Mouse (Mus musculus) layer of hippocampus, adult 9-10 months (tissue): ENCODE data around the gene Fbxo46.
A peak's percentile ranks its signal among the peaks of the same experiment; 100 is the strongest.
"Not testable (repeated sequence)": the region's sequence is repeated elsewhere in the genome, so short reads cannot be mapped to it uniquely, and the experiment has no call there.

Experiments
- DNase-seq: peaks from one replicate; pipeline ENCODE4 v3.0.0; 2022; ENCODE audit warnings: low spot score

Gene Fbxo46

DNA sequence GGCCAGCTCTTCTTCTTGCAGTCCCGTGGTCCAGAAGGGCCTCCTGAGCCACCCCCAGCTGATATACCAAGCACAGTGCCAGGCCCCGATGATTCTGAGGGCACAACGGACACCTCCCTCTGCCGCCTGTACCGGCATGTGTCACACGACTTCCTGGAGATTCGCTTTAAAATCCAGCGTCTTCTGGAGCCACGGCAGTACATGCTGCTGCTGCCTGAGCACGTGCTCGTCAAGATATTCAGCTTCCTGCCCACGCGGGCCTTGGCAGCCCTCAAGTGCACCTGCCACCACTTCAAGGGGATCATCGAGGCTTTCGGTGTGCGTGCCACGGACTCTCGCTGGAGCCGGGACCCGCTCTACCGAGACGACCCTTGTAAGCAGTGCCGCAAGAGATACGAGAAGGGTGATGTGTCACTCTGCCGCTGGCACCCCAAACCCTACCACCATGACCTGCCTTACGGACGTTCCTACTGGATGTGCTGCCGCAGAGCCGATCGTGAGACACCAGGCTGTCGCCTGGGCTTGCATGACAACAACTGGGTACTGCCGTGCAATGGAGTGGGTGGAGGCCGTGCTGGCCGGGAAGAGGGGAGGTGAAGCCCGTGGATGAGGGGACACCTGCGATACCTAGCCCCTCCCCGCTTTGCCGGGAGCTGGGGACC, 17.1 kb downstream of the Fbxo46 start:
- no peak for DNase-seq

DNA sequence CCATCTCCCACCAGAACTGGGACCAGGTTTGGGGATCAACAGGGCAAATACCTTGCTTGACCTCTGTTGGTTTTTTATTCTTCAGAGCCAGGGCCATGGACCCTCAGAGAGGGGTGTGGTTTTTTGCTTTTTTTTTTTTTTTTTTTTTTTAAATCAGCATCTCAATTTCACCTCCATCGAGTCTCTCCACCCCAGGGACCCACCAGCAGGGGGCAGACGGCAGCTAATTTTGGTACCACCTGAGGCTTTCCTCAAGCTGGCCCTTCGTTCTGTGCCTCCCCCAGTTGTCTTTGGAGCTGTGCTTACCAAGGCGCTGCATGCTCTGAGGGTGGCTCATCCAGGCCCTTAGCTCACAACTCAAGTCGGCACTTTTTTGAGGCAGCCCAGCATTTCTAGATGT, 17.7 kb downstream of the Fbxo46 start:
- DNase-seq: no peak

DNA sequence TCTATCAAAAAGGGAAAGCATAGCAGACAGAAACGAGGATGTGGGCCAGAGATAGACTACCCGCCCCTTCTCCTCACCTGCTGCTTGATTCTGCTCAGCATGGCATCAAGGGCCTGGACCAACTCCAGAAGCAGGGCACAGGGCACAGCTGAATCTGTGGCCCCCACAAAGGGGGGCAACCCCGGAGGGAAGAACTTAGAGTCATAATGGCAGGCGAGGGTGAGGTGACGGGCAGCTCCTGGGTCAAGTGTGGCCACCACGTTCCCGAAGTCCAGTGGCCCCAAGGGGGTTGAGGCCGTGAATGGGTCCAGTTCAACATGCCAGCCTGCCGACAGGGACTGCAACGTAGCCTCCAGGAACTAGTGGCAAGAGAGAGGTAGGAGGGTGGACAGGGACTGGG, 27.1 kb downstream of the Fbxo46 start:
- DNase-seq: no peak

DNA sequence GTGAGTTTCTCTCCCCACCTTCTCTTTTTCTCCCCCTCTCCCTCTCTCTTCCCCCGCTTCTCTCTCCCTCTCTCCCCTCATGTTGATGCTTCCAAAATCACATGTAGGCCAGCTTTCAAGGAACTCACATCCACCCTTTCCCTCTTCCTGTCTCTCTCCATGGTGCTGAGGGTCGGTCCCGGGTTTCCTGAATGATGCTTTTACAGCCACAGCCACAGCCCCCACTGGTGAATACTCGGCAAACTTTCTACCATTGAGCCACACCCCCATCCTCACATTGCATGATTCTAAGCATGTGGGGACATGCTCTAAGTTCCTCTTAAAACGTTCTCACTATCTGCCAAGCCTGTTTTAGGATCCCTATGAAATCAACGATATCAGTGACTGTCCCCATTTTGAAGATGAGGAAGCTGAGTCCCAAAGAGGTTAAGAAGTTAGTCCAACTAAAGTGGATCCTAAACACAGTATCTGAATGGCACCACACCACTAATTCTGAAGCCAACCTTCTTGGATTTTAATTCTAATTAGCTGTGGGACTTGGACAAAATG, 27.9 kb downstream of the Fbxo46 start:
- DNase-seq: no peak

DNA sequence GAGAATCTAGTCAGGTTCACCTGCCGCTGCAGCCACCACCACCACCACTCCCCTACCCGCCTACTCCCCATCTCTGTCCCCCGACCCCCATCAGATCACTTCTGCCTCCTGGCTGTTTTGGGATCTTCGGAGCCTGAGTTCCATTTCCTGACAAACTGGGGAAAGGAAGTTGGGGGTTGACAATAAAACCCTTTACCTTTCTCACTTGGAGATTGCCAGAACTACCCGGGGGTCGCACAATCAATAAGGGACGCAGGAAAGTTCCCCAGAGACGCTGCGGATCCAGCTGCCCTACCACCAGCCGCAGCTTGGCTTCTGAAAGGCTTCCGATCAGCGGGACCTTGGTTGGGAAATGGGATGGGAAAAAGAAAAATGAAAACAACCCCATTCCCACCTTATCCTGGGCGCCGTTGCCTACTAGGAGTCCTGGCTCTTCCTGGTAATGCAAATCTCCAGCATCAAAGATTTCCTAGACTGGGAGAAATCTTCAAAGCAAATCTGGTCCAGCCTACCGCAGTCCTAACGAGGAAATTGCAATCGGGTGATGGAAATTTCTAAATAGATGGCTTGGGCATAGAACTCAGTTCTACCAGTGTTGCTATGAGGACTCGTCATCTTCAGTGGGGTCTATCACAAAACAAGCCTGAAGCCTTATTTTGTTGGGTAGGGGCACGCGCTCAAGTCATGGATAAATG, 28.7 kb downstream of the Fbxo46 start:
- DNase-seq: no peak

DNA sequence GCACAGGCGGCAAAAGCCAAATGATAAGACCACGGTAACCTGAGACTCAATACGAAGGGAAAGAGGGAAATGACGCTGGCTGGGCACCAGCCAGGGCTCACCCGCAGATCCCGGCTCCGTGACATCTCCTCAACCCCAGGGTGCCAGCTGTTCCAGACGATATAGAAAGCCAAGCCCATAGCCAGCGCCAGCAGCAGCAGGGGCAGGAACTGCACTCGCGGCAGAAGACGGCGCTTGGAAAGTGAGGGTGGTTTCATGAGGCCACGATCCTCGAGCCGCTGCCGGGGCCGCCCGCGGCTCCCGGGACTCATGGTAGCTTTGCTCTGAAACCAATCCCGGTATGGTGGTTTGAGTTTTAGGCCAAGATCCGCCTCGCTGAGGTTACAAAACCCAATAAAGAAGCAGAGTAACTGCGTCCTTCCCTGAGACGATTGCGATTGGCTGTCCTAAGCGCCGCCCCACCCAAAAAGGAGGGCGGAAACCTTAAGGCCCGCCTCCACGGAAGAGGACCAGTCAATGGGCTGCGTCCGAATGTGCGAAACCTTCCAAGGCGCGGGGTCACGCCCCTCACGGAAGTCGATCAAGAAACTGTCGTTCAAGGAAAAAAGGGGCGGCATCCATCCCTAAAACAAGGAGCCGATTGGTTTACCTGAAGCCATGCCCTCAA, 29.3 kb downstream of the Fbxo46 start, which contains the start of gene Qpctl:
Gene Qpctl, minus strand, starts transcription at position 417 of the 667 bp plus-strand sequence.
- DNase-seq: peak; percentile 95

DNA sequence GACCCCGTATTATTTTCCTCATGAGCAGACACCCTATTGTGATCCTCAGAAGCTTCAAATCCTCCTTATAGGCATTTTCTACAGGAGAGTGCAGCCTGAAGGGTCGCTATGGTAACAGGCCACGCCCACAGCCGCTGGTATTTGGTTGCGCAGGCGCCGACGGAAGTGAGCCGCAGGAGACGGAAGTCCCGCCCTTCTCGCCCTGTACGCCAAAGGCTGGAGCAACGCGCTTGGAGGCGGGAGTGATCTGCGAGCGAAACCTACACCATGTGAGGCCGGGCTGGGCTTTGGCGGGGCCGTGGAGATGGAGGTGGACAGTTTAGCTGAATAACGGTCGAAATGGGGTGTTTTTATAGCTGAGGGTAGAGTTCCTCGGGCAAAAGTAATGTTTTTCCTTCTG, 30.0 kb downstream of the Fbxo46 start, which contains the start of gene Snrpd2:
Gene Snrpd2, plus strand, starts transcription at position 97 of the 400 bp plus-strand sequence.
- peak; percentile 90 for DNase-seq

DNA sequence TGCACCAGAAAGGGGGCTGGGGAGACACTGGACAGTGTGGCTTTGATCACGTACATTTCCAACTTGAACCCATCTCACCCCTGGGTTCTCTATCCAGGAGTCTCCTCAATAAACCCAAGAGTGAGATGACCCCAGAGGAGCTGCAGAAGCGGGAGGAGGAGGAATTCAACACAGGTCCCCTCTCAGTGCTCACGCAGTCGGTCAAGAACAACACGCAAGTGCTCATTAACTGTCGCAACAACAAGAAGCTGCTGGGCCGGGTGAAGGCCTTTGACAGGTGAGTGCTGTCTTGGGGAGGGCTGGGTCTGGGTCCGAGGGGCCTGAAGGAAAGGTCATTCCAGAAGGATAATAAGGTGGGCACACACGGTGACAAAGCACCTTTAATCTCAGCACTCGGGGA, 31.5 kb downstream of the Fbxo46 start:
- DNase-seq: not testable (repeated sequence)

DNA sequence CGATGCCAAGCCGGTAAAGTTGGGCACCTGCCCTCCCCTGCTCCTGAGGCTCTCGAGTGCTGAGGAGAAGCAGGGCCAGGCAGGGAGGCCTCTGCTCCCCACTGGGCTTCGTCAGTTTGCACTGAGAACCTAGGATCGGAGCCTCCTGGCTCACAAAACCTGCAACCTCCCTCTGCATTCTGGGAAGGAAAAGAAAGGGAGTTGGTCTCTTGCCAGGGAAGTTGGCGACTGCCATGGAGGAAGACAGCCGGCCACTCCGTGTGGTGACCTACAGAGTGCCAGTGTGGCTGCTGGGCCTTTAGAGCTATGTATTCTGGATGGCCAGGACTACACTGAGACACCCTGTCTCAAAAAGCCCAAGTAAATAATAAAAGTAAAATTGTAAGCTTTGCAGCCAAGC, 35.1 kb downstream of the Fbxo46 start:
- DNase-seq: no peak

DNA sequence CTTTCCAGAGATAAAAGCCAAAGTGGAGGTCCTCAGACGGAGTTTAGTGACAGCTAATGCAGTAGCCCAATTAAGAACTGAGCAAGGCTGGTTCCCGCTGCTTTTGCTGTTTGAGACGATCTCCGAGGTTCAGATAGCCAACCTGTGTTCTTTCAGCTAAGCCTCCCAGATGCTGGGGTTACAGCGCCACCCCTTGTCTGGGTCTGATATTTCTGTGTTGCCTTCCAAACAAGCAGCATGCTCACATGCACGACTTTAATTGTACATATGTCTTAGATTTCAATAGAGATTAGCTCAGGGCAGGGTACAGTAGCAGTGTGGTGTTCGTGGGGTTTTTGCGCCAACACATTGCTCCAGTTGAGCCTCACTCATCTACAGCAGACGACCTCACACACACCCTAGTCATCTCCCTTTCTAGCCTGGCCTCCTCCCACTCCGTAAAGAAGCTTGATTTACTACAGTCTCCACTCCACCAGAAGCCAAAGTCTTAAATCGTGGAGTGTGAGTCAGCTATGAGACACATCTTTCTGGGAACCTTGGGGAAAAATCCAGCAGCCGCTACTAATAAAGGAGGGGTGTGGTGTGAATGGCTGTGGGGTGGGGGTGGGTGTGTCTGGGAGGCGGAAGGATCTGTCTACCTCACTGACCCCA, 36.3 kb downstream of the Fbxo46 start:
- no peak for DNase-seq

DNA sequence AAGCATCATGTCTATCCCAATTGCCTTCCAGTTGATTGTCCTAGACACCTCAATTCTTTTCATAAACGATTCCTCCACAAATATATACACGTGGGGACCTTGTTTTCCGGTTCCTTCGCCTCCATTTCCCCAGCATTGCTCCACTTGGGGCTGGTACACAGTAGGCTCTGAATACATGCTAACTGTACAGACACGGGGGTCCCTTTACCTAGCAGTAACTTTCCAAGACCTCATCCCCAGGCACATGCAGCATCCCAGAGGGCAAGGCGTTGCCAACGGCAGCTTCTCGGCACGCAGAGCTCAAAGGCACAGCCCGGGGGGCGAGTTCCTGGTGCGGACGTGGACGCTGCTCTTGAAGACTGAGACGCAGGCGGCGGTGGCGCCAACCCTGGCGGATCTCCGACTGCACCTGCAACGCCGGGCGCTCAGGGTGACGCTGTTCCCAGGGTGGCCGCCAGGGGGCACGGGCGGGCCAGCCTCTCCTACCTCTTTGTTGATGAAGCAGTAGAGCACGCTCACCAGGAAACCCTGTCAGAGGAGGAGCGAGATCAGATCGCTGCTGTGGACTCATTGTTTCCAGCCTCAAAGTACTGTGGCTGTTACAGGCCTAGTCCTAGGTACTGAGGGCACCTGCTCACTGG, 37.6 kb downstream of the Fbxo46 start:
- peak; percentile 84 for DNase-seq

DNA sequence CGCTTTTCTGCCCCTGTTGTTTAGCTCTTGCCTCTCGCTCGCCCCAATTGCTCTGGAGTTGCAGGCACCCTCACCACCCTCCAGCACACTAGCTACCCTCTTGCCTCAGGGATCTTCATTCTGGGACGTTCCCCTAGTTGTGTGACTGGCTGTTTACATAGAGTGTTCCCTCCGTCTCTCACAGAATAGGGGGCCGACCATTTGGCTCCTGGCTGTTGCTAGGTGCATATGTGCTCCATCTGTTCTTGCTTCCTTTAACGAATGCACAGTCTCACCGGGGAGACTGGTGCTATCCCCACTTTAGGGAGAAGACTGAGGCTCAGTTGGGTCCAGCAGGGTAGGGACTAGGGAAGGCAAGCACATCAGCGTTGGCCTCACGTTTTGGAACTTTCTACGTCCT, 38.9 kb downstream of the Fbxo46 start:
- no peak for DNase-seq

DNA sequence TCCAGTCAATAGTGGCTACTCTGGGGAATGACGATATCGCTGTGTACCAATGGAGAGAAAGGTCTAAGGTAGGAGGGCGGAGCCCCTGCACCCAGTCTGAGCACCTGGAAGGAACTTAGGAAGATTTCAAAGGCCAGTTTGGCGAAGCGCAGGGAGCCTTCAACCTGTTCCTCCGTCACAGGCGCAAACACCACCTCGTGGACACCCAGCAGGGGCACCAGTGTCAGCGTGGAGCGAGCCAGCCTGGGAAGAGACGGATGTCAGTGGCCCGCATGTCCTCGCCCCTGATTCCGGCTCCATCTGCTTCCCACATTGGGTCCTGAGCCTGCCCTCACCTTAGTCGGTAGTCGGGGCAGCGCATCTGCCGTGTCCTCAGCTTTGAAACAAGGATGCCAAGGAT, 39.8 kb downstream of the Fbxo46 start:
- DNase-seq: no peak

DNA sequence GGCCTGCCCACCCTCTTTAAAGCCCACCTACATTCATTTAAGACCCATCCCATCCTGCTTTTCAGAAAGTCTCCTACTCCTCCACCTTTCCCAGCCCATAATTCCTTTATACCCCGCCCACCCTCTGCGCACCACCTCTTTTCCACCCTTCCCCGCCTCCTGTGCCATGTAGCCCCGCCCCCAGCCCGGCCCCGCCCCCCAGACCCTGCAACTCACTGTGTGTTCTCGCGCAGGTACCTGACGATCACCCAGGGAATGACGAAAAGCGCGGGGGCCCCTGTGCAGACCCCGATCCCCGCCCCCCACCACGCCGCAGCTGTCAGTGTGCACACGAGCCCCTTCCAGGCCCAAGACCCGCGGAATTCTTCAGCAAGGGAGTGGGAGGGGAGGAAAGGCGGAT, 40.5 kb downstream of the Fbxo46 start:
- no peak for DNase-seq

DNA sequence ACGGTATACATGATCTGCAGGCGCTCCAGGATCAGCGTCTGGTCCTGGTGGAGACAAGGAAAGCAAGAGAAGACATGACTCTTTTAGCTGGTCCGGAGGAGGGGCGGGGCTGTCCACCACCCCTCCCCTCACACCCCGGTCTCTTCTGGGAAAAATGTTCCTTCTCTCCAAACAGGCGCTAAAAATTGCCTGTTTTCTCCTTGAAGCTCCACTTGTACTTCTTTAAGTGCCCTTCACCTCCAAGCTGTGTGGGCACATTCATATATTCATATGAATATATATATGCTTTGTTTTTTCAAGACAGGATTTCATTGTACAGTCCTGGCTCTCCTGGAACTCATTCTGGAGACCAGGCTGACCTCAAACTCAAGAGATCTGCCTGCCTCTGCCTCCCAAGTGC, 43.3 kb downstream of the Fbxo46 start:
- no peak for DNase-seq

DNA sequence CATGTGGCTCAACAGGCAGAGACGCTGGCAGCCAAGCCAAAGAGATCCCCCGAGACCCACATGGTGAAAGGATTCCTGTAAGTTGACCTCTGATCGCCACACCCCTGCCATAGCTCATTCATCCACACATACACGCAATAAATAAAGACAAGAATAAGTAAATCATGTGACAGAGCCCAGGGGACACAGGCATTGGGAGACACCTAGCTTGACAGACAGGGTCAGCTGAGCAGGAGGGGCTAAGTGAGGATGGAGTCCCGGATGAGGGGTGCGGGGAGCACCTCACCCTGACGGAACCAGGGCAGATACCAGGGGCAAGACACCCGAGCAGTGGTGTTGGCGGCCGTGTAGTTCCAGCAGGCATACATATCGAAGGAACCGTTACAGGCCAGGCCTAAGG, 44.1 kb downstream of the Fbxo46 start:
- no peak for DNase-seq

DNA sequence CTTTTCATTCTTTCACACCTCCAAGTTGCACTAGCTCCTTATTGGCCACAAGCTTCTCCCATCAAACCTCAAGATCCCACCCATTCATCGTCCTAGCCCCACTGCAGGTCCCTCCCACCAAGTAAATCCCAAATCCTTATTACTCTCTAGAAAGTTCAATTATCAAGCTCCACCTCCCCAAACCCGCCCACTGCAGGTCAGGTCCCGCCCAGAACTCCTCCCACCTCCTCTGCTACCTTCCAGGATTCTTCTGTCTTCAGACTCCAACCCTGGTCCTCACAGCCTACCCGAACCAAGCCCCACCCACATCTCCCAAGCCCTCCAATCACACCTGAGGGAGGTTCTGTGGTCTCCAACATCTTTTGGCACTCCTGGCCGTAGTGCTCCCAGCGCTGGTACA, 44.5 kb downstream of the Fbxo46 start:
- DNase-seq: no peak

DNA sequence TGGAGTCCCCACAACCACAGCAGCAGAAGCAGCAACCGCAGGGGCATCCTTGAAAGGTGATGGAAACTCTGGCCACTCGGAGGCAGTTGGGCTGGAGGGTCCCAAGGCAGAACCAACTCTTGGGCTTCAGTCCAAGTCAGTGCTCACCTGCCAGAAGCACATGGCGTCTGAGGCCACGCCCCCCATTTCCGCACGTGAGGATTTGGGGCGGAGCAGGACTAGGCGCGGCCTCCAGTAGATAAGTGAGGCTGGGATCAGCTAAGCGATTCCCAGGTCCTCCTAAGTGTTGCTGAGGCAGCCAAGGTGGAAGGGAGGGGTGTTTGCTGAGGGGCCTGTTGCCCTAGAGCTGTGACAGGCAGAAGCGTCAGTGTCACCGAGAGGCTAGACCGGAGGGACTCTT, 45.3 kb downstream of the Fbxo46 start:
- no peak for DNase-seq

DNA sequence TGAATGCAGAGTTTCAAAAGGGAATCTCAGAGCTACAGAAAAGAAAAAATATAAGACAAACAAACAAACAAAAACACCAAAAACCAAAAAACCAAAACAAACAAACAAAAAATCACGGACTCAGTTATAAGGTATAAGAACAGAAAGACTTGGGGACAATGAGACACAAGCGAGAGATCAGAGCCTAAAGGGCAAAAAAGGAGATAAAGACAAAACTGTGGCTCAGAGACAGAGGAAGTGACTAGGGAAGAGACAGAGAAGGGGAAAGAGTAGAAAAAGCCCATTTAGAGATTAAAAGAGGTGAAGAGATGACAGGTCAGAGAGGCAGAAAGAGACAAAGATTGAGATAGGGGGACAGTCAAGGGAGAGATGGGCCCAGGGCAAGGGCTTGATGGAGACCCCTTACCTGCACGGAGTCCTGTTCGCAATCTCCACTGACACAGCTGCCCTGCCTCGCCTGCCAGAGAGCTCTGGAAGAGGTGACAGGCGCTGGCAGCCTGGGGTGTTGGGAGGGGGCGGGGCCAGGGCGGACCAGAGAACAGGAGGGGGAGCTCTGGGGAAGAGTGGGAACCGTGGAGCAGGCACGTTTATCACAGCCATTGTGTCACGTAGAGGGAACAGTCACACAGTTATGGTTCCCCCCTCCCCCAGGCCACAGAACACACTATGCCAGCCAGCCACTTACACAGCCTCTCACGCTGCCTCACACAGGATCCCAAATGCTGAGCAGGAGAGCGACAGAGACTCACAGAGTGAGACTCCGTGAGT, 46.2 kb downstream of the Fbxo46 start, which contains the start of gene Gipr:
Gene Gipr, minus strand, starts transcription at position 472 of the 768 bp plus-strand sequence.
- DNase-seq: no peak

DNA sequence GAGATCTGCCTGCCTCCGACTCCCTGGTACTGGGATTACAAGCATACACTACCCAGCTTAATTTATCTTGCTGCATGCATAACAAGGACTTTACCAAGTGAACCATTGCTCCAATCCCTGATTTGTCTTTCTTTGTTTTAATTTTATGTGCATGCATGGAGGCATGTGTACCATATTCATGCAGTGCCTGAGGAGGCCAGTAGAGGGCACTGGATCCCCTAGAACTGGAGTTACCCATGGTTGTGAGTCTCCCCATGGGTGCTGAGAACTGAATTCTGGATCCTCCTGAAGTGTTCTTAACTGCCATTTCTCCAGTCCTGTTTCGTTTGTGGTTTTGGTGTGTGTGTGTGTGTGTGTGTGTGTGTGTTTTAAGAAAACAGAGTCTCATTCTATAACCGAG, 47.3 kb downstream of the Fbxo46 start:
- no peak for DNase-seq

DNA sequence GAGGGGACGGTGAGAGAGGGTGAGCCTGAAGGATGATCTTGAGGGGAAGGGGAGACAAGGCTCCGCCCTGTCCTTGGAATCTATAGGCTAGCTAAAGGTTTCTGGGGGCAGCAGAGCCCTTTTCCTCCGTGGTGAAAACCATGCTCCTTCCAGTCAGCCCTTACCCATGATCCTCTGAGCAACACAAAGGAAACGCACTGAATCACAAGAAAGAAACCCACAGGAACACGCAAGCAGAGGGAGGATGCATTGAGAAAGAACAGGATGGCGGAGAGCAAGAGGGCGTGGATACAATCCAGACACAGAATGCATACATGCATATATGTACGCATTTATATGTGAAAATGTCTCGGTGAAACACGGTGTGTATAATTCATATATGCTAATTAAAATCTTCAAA, 49.8 kb downstream of the Fbxo46 start:
- DNase-seq: no peak
